8 mouse cellular contexts compared by ENCODE assay signal in the genomic region with DNA sequence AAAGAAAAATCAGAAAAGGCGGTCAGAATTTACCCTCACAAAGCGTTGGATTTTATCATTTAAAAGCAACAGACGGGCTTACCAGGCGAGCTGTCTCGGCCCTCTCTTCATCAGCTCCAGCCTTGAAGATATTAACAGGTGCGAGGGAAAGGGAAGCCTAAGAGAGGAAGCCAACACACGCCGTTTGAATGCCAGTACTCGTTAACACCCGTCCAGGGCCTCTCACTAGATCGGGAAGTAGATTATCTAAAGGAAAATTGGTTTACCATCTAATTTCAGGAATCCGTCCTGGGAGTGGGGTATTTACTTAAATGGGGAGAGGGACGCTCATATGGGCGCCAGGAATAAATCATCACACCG. TPM values are rescaled to one million over a fixed set of nuclear protein-coding genes. Genes with fewer than 3 reads are reported as not detected.
A peak's percentile ranks its signal among the peaks of the same experiment; 100 is the strongest.
DNase-seq lines count a peak whose midpoint lies in the region; ATAC-seq and TF ChIP-seq lines count a peak whose summit lies in the region.

No protein-coding gene starts in this region.

- 3% methylated on average over 15 of the region's 15 CpGs for WGBS in embryonic facial prominence, embryonic 14.5 days
- 5% methylated on average over 15 of the region's 15 CpGs for WGBS in limb, embryonic 10.5 days

- TF ChIP-seq CTCF in layer of hippocampus, adult 2 months (conservative IDR thresholded peaks at IDR 0.05), result no peak

- peak overlapping the region; percentile 79 for H3K4me3 ChIP-seq in layer of hippocampus, adult 2 months
- H3K4me3 ChIP-seq in embryonic facial prominence, embryonic 14.5 days (ENCODE audit: low read depth, low read length), result peak overlapping the region; percentile 87
- H3K4me3 ChIP-seq in limb, embryonic 10.5 days, result peak overlapping the region; percentile 94
- H3K4me3 ChIP-seq in myocyte, result peak overlapping the region; percentile 88

- H3K4me1 ChIP-seq in embryonic facial prominence, embryonic 14.5 days (ENCODE audit: control insufficient read depth, insufficient read depth, low read length), result peaks cover 6% of the 10 kb centered on the region; the same call in 1 of the 2 replicates
- H3K4me1 ChIP-seq in limb, embryonic 10.5 days, result peaks cover 15% of the 10 kb centered on the region

- no peaks in the 10 kb centered on the region for H3K27me3 ChIP-seq in embryonic facial prominence, embryonic 14.5 days (replicated peaks; ENCODE audit: control insufficient read depth, insufficient read depth, low read length)
- H3K27me3 ChIP-seq in limb, embryonic 10.5 days (ENCODE audit: low read depth, poor library complexity, severe bottlenecking), result no peaks in the 10 kb centered on the region
- no peaks in the 10 kb centered on the region for H3K27me3 ChIP-seq in myocyte (ENCODE audit: control insufficient read depth, insufficient read depth, insufficient read length)

- peaks cover 43% of the 10 kb centered on the region for H3K36me3 ChIP-seq in embryonic facial prominence, embryonic 14.5 days (ENCODE audit: control insufficient read depth, insufficient read depth, low read length)
- H3K36me3 ChIP-seq in limb, embryonic 10.5 days, result peaks cover 44% of the 10 kb centered on the region
- peaks cover 43% of the 10 kb centered on the region for H3K36me3 ChIP-seq in myocyte (ENCODE audit: control insufficient read depth, insufficient read depth)

- no peaks in the 10 kb centered on the region for H3K9me3 ChIP-seq in embryonic facial prominence, embryonic 14.5 days (ENCODE audit: control insufficient read depth, low read length)
- no peaks in the 10 kb centered on the region for H3K9me3 ChIP-seq in limb, embryonic 10.5 days (replicated peaks)

- H3ac ChIP-seq in myocyte (ENCODE audit: control insufficient read depth, insufficient read length), result peak overlapping the region; percentile 79

- TF ChIP-seq POLR2A in myocyte (IDR thresholded peaks at IDR 0.05; ENCODE audit: insufficient read length, low read depth), result no peak

- no peak for ATAC-seq in embryonic facial prominence, embryonic 14.5 days (ENCODE audit: low read depth)

- H3K79me2 ChIP-seq in myocyte (ENCODE audit: control insufficient read depth, insufficient read depth), result peaks cover 48% of the 10 kb centered on the region

- peak overlapping the region; percentile 86 for H3K27ac ChIP-seq in layer of hippocampus, adult 2 months
- H3K27ac ChIP-seq in embryonic facial prominence, embryonic 14.5 days (replicated peaks; ENCODE audit: low read depth, low read length), result peak overlapping the region; percentile 88; the same call in 1 of the 2 replicates
- H3K27ac ChIP-seq in limb, embryonic 10.5 days, result peak overlapping the region; percentile 96

- intact Hi-C loops in left cerebral cortex, postnatal 25 days (cut with DNase I), result loop anchor here (5.0 kb wide), 2 partner anchors 84 to 149 kb away; partner anchors contain the start of gene Frs2

- H3K9ac ChIP-seq in embryonic facial prominence, embryonic 14.5 days (ENCODE audit: low read depth, low read length), result peak overlapping the region; percentile 85

- no peak for DNase-seq in layer of hippocampus, adult 2 months (ENCODE audit: low spot score in 2 of 2)
- DNase-seq in layer of hippocampus, adult 18-20 months (ENCODE audit: low spot score in 2 of 2), result no peak
- DNase-seq in embryonic facial prominence, embryonic 14.5 days (ENCODE audit: low spot score), result no peak
- DNase-seq in limb, embryonic 10.5 days (ENCODE audit: low spot score), result no peak
- no peak for DNase-seq in frontal cortex, postnatal 14 days (ENCODE audit: low spot score in 2 of 2)
- DNase-seq in ovary, adult 18-20 months (ENCODE audit: low spot score), result no peak
- DNase-seq in left cerebral cortex, postnatal 25 days (ENCODE audit: low spot score in 2 of 2), result no peak

- peak overlapping the region; percentile 94 for H3K4me2 ChIP-seq in embryonic facial prominence, embryonic 14.5 days (ENCODE audit: low read depth, low read length)
- H3K4me2 ChIP-seq in myocyte (ENCODE audit: low read depth), result peak overlapping the region; percentile 87

TF ChIP-seq in myocyte, 11 proteins besides CTCF, POLR2A, EP300 and RAD21:
- TF ChIP-seq SRF (IDR thresholded peaks at IDR 0.05; ENCODE audit: control insufficient read depth, insufficient read length, low read depth) (no peak), CEBPB (IDR thresholded peaks at IDR 0.05; ENCODE audit: insufficient read depth, poor library complexity, severe bottlenecking) (no peak), E2F4 (IDR thresholded peaks at IDR 0.05; ENCODE audit: insufficient read depth) (no peak), MAX (IDR thresholded peaks at IDR 0.05; ENCODE audit: low read depth) (no peak), TCF3 (IDR thresholded peaks at IDR 0.05; ENCODE audit: insufficient read length, low read depth) (no peak), TCF12 (IDR thresholded peaks at IDR 0.05; ENCODE audit: insufficient read depth, poor library complexity, severe bottlenecking) (no peak), REST (IDR thresholded peaks at IDR 0.05; ENCODE audit: insufficient read depth, insufficient read length) (no peak), POLR2AphosphoS2 (IDR thresholded peaks at IDR 0.05; ENCODE audit: insufficient read length, low read depth) (no peak), MYOD1 (IDR thresholded peaks at IDR 0.05; ENCODE audit: control insufficient read depth in 1 of 3, insufficient read length in 2 of 3, low read depth in 2 of 3) (no peak), USF1 (IDR thresholded peaks at IDR 0.05; ENCODE audit: low read depth) (no peak), MYOG (IDR thresholded peaks at IDR 0.05; ENCODE audit: control insufficient read depth in 1 of 3, insufficient read depth in 1 of 3, insufficient read length in 2 of 3, low read depth in 2 of 3) (no peak)

RNA-seq across cellular contexts. Expression of gene Cct2, which starts 0.7 kb away (rescaled TPM):
- 100 to 1,000 TPM; 167 to 176 TPM for total RNA-seq in layer of hippocampus, adult 2 months (2021)
- total RNA-seq in layer of hippocampus, adult 18-20 months (2021), result 100 to 1,000 TPM; 174 to 178 TPM
- 266 and 276 TPM in 2 replicates for polyA plus RNA-seq in embryonic facial prominence, embryonic 14.5 days (2014; fragmentation: Nextera tagmentation; extraction: Ambion mirVana)
- 350 and 402 TPM in 2 replicates for polyA plus RNA-seq in limb, embryonic 10.5 days (2016; fragmentation: Nextera tagmentation; extraction: Ambion mirVana)
- polyA plus RNA-seq in myocyte (2012; fragmentation: generic; extraction: Trizol), result 384 TPM
- 100 to 1,000 TPM; 160 to 167 TPM for total RNA-seq in left cerebral cortex, postnatal 25 days (2021)

RNA-seq across cellular contexts. Expression of gene Lrrc10, which starts 17.7 kb away (rescaled TPM):
- under 1 TPM in 1 of 2 experiments, not detected in 1; 0.32 TPM for total RNA-seq in layer of hippocampus, adult 2 months (2021)
- not detected for total RNA-seq in layer of hippocampus, adult 18-20 months (2021)
- polyA plus RNA-seq in embryonic facial prominence, embryonic 14.5 days (2014; fragmentation: Nextera tagmentation; extraction: Ambion mirVana), result not detected in 2 replicates
- polyA plus RNA-seq in limb, embryonic 10.5 days (2016; fragmentation: Nextera tagmentation; extraction: Ambion mirVana), result 0.10 TPM in 1 of 2 replicates, not detected in the other
- polyA plus RNA-seq in myocyte (2012; fragmentation: generic; extraction: Trizol), result not detected
- total RNA-seq in left cerebral cortex, postnatal 25 days (2021), result not detected
